Mouse (Mus musculus) stomach, postnatal 0 days (tissue): ENCODE measurements around the gene Olfr506.

Experiments used
- CTCF ChIP-seq: IDR thresholded peaks from 2 replicates; pipeline ENCODE4 v1.5.1; 2016; ENCODE audit warnings: antibody characterized with exemption, low read depth, mild to moderate bottlenecking, moderate library complexity
- EP300 ChIP-seq: optimal IDR thresholded peaks from 2 replicates; pipeline ENCODE3; 2016; ENCODE audit warnings: antibody characterized with exemption

GRCm38 (mm10) chr7:108589797-108590196 lies 20.8 kb upstream of the Olfr506 start:
- no peak for TF ChIP-seq CTCF
- no peak for TF ChIP-seq EP300
